Mouse (Mus musculus): ENCODE measurements at regions not wholly inside any gene's neighbourhood (a gene's known extent, or its start where the extent isn't known, plus 50 kb on each side); places are given as distances from the start of the nearest gene placed in this dataset.

DNA sequence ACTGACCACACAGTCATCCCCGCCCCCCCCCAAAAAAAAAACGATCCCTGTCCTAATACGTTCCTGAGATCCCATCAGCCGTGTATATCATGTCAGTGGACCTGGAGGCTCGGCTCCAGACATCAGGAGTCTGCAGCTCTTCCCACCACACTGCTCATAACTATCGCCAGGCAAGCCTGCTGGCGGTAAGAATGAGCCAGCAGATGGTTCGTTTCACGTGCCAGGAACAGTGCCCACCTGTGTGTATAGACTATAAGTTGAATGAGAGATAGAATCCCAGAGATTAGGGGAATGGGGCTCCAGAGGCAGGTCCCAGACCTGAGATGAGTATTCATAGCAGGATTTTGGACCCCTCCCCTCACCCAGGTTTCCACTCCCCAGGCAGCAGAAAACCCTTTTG, 144.2 kb upstream of the A430005L14Rik start:
- no peak for TF ChIP-seq POLR2A (IDR thresholded peaks at IDR 0.05; ENCODE audit: extremely low read depth, insufficient read depth, low read length)
- no peak for TF ChIP-seq CTCF (IDR thresholded peaks at IDR 0.05; ENCODE audit: low read depth, low read length)

Data from liver, adult 2 months (tissue).